Mouse (Mus musculus) neural tube, embryonic 14.5 days (tissue): ENCODE measurements around the gene Tll1. TPM values are rescaled to one million over a fixed set of nuclear protein-coding genes. Genes with fewer than 3 reads are reported as not detected.

Source experiments
- ATAC-seq: fragments of 200-750 bp; cut with Nextera tagmentation; 2 replicates; pipeline ENCODE4 v1.8.0; 2017; ENCODE audit warnings: low read depth, mild to moderate bottlenecking, moderate TSS enrichment, moderate library complexity
- H3K27ac ChIP-seq: fragments of 300-500 bp; sonication (generic); 2 replicates; pipeline ENCODE4 v1.5.1; 2014; ENCODE audit warnings: low read depth, mild to moderate bottlenecking, control low read depth, low read length, moderate library complexity, mixed read lengths
- H3K27me3 ChIP-seq: fragments of 300-500 bp; sonication (generic); 2 replicates; pipeline ENCODE4 v1.6.1; 2014; ENCODE audit warnings: low read length; ENCODE audit not compliant: control insufficient read depth, insufficient read depth
- H3K36me3 ChIP-seq: fragments of 300-500 bp; sonication (generic); 2 replicates; pipeline ENCODE4 v1.6.1; 2014; ENCODE audit warnings: low read length, mixed read lengths; ENCODE audit not compliant: control insufficient read depth, insufficient read depth
- H3K4me1 ChIP-seq: fragments of 300-500 bp; sonication (generic); 2 replicates; pipeline ENCODE4 v1.6.1; 2014; ENCODE audit warnings: low read length; ENCODE audit not compliant: control insufficient read depth, insufficient read depth
- H3K4me2 ChIP-seq: fragments of 300-500 bp; sonication (generic); 2 replicates; pipeline ENCODE4 v1.6.1; 2014; ENCODE audit warnings: mild to moderate bottlenecking, low read depth, low read length, control low read depth
- H3K4me3 ChIP-seq: fragments of 300-500 bp; sonication (generic); 2 replicates; pipeline ENCODE4 v1.5.1; 2014; ENCODE audit warnings: low read depth, low read length, control low read depth, mixed read lengths
- H3K9ac ChIP-seq: fragments of 300-500 bp; sonication (generic); replicated peaks from 2 replicates; pipeline ENCODE4 v1.6.1; 2014; ENCODE audit warnings: low read depth, mild to moderate bottlenecking, control low read depth, low read length, mixed read lengths
- H3K9me3 ChIP-seq: fragments of 300-500 bp; sonication (generic); 2 replicates; pipeline ENCODE4 v1.6.1; 2016; ENCODE audit warnings: low read length; ENCODE audit not compliant: control insufficient read depth
- WGBS: fragments of 180-500 bp; shearing (Covaris S2); extraction: QIAGEN DNeasy Blood & Tissue Kit; methylation state at CpG from one replicate; pipeline ENCODE4 v1.1.7; 2014; 5-methylcytosine and 5-hydroxymethylcytosine counted together
- polyA plus RNA-seq: library from polyadenylated mRNA; unstranded; fragments of >200 nt; fragmentation: Nextera tagmentation; extraction: Ambion mirVana; gene quantifications from 2 replicates; pipeline ENCODE4 v1.2.1, GENCODE M21; 2014

Gene Tll1
- polyA plus RNA-seq, 1 experiment from 2014 or later: 2.6 TPM

- WGBS: under 1% methylated on average over 19 of the region's 19 CpGs
Measured at GRCm38 (mm10) chr8:64204801-64205311, 1.2 kb downstream of the Tll1 start.

DNA sequence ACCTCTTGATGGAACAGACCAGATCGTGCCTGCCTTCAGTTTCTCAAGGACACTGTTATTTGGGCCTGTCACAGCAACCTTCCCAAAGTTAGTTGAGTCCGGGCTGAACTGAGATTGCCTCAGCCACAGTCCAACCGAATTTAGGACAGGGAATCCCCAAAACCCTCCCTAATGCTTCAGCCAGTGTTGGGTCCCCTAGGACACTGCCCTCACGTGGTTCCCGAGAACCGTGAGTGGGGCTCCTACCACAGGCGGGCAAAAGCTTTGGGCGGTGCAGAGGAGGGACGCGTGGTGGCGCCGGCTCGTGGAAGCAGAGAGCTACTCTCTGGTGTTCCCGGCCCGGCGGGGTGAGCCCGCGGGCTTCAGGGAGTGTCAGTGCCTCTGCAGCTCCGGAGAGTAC is 1.9 kb downstream of the Tll1 start:
- Histone ChIP-seq H3K36me3 (no peaks in the 10 kb centered on the region), H3K27ac (no peak overlapping the region), H3K4me1 (no peaks in the 10 kb centered on the region), H3K9ac (no peak overlapping the region), H3K4me3 (peak overlapping the region; percentile 60; the same call in 1 of the 2 replicates), H3K9me3 (no peaks in the 10 kb centered on the region), H3K4me2 (peak overlapping the region; percentile 98), H3K27me3 (no peaks in the 10 kb centered on the region)
- 2% methylated on average over 19 of the region's 19 CpGs for WGBS
- peak; percentile 73 for ATAC-seq

More at GRCm38 (mm10) chr8:64204801-64205311, 1.2 kb downstream of the Tll1 start:
- H3K36me3 ChIP-seq: no peaks in the 10 kb centered on the region
- no peaks in the 10 kb centered on the region for H3K27me3 ChIP-seq
- H3K27ac ChIP-seq: no peak overlapping the region
- H3K4me2 ChIP-seq: peak overlapping the region; percentile 98
- peak overlapping the region; percentile 63 for H3K9ac ChIP-seq
- H3K9me3 ChIP-seq: no peaks in the 10 kb centered on the region
- H3K4me1 ChIP-seq: no peaks in the 10 kb centered on the region
- peak overlapping the region; percentile 60 for H3K4me3 ChIP-seq
- ATAC-seq: peak; percentile 44

DNA sequence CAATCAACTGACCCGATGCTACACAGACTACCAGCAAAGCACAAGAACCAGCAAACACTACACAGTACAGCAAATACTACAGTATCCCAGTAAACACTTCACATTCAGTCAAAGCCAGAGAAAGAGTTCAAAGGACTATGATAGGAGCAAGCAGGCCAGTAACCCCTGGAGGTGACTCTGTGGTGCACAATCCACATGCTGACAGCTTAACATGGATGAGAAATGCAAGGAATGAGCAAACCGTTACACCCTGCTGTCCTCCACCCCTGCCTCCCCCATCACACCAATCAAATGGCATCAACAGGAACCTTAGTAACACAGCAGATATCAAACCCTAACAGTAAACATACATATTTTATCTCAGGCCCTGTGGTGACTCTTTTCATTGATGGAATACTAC is 7.7 kb downstream of the Tll1 start:
- Histone ChIP-seq H3K4me2 (no peak overlapping the region), H3K9me3 (no peaks in the 10 kb centered on the region), H3K27ac (no peak overlapping the region), H3K36me3 (no peaks in the 10 kb centered on the region), H3K27me3 (no peaks in the 10 kb centered on the region), H3K4me3 (no peak overlapping the region), H3K4me1 (no peaks in the 10 kb centered on the region), H3K9ac (no peak overlapping the region)
- 85% methylated on average over 2 of the region's 2 CpGs for WGBS
- no peak for ATAC-seq

DNA sequence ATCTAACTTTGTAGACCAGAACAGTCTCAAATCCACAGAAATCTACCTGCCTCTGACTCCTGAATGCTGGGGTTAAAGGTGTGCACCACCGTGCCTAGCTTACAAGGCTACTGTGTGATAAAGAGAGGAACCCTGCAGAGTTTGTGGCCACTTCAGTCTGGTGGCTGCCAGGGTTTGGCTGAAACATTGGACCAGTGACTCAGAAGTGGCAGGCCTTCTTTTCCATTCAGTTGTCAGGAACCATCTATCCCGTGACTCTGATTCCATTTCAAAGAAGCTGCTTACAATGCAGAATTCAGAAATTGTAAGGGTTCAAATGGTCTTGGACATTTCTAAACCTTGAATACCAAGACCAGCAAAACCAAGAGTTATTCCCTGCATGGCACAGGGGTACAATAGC is 12.7 kb downstream of the Tll1 start:
- no peak overlapping the region for H3K9ac ChIP-seq
- H3K27me3 ChIP-seq: no peaks in the 10 kb centered on the region
- no peak for ATAC-seq
- 45% methylated on average over 2 of the region's 2 CpGs for WGBS
- H3K4me2 ChIP-seq: no peak overlapping the region
- H3K4me1 ChIP-seq: no peaks in the 10 kb centered on the region
- no peaks in the 10 kb centered on the region for H3K9me3 ChIP-seq
- H3K36me3 ChIP-seq: no peaks in the 10 kb centered on the region
- no peak overlapping the region for H3K4me3 ChIP-seq
- no peak overlapping the region for H3K27ac ChIP-seq

DNA sequence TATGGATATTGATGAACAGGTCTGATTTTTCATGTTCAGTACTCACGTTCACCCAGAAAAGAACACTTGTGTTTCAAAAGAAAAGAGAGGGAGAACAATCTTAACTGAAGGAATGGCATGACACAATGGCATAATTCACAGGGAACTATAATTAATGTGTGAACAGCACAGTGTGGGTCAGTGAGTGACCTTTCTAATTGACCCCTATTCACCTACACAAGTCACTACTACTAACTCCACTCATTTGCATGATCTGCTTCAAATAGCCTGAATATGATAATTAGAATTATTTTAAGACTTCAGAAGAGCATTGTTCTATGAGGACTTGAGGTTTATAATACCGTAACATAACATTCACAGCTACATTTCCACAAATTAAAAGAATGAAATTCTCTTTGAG is 18.2 kb downstream of the Tll1 start:
- no peak overlapping the region for H3K4me2 ChIP-seq
- no peaks in the 10 kb centered on the region for H3K27me3 ChIP-seq
- WGBS: 32% methylated on average over 2 of the region's 2 CpGs
- H3K36me3 ChIP-seq: no peaks in the 10 kb centered on the region
- H3K9ac ChIP-seq: no peak overlapping the region
- H3K9me3 ChIP-seq: no peaks in the 10 kb centered on the region
- no peak overlapping the region for H3K4me3 ChIP-seq
- H3K27ac ChIP-seq: no peak overlapping the region
- no peak for ATAC-seq
- no peaks in the 10 kb centered on the region for H3K4me1 ChIP-seq

DNA sequence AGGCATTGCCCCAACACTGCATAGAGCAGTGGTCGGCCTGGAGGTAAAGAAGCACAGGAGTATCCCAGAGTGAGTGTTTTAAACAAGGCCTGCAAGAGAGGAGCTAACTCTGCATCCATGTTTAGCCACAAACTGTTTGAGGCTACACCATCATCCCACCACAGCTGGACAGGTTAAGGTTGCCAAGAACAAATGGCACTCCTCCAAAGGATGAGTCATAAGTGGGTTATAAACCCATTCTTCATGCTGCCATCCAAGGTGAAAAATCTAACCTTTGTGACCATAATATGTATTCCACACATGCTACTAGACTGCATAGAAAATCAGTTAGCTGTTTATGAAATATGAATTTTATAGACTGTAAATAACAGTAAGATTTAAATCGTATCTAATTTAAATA is 29.1 kb downstream of the Tll1 start:
- H3K4me3 ChIP-seq: no peak overlapping the region
- H3K27ac ChIP-seq: no peak overlapping the region
- no peaks in the 10 kb centered on the region for H3K4me1 ChIP-seq
- no peak for ATAC-seq
- no peak overlapping the region for H3K4me2 ChIP-seq
- H3K27me3 ChIP-seq: no peaks in the 10 kb centered on the region
- H3K9me3 ChIP-seq: no peaks in the 10 kb centered on the region
- H3K36me3 ChIP-seq: no peaks in the 10 kb centered on the region
- WGBS: 90% methylated on average over 2 of the region's 2 CpGs
- H3K9ac ChIP-seq: no peak overlapping the region

- no peaks in the 10 kb centered on the region for H3K9me3 ChIP-seq
- H3K4me1 ChIP-seq: no peaks in the 10 kb centered on the region
- no peak overlapping the region for H3K4me2 ChIP-seq
- ATAC-seq: no peak
- 71% methylated on average over 3 of the region's 3 CpGs for WGBS
- H3K36me3 ChIP-seq: no peaks in the 10 kb centered on the region
- H3K27ac ChIP-seq: no peak overlapping the region
- H3K27me3 ChIP-seq: no peaks in the 10 kb centered on the region
- no peak overlapping the region for H3K4me3 ChIP-seq
- no peak overlapping the region for H3K9ac ChIP-seq
Measured at GRCm38 (mm10) chr8:64174916-64175315, 31.2 kb downstream of the Tll1 start.

GRCm38 (mm10) chr8:64173759-64174158 is 32.3 kb downstream of the Tll1 start:
- no peaks in the 10 kb centered on the region for H3K9me3 ChIP-seq
- WGBS: 86% methylated on average over 2 of the region's 2 CpGs
- H3K4me1 ChIP-seq: no peaks in the 10 kb centered on the region
- no peaks in the 10 kb centered on the region for H3K27me3 ChIP-seq
- H3K27ac ChIP-seq: no peak overlapping the region
- H3K4me2 ChIP-seq: no peak overlapping the region
- no peak overlapping the region for H3K9ac ChIP-seq
- no peak for ATAC-seq
- H3K4me3 ChIP-seq: no peak overlapping the region
- no peaks in the 10 kb centered on the region for H3K36me3 ChIP-seq

- Histone ChIP-seq H3K9ac (no peak overlapping the region), H3K4me3 (no peak overlapping the region), H3K27ac (peak overlapping the region; percentile 34; the same call in 1 of the 2 replicates), H3K4me2 (no peak overlapping the region), H3K36me3 (no peaks in the 10 kb centered on the region), H3K4me1 (peaks cover 4% of the 10 kb centered on the region; the same call in 1 of the 2 replicates), H3K9me3 (no peaks in the 10 kb centered on the region), H3K27me3 (no peaks in the 10 kb centered on the region)
- 32% methylated on average over 9 of the region's 9 CpGs for WGBS
- peak; percentile 85 for ATAC-seq
Measured at GRCm38 (mm10) chr8:64152899-64153891, 52.9 kb downstream of the Tll1 start.
